Mouse (Mus musculus) brown adipose tissue, adult 24 weeks (tissue): Measurements from ENCODE around the gene Atg101. TPM values are rescaled to one million over a fixed set of nuclear protein-coding genes. Genes with fewer than 3 reads are reported as not detected.

Experiments
- H3K27ac ChIP-seq: fragments of 200-500 bp; replicated peaks from 2 replicates; pipeline ENCODE4 v1.5.1; 2012; ENCODE audit warnings: low read depth, mild to moderate bottlenecking, low read length
- H3K4me1 ChIP-seq: fragments of 200-500 bp; 2 replicates; pipeline ENCODE4 v1.6.1; 2012; ENCODE audit warnings: low read length, mixed read lengths; ENCODE audit not compliant: control insufficient read depth, insufficient read depth, insufficient read length
- H3K4me3 ChIP-seq: fragments of 200-500 bp; 2 replicates; pipeline ENCODE4 v1.5.1; 2012; ENCODE audit warnings: low read depth, mild to moderate bottlenecking, low read length, moderate library complexity; ENCODE audit not compliant: insufficient read depth
- polyA plus RNA-seq: library from polyadenylated mRNA; stranded (reverse); fragments of >200 nt; gene quantifications from 2 replicates; pipeline ENCODE4 v1.2.4, GENCODE M21; 2012; ENCODE audit not compliant: missing spikeins, insufficient read depth, insufficient read length

Atg101 gene
- polyA plus RNA-seq, 1 experiment = 34.8 TPM

DNA sequence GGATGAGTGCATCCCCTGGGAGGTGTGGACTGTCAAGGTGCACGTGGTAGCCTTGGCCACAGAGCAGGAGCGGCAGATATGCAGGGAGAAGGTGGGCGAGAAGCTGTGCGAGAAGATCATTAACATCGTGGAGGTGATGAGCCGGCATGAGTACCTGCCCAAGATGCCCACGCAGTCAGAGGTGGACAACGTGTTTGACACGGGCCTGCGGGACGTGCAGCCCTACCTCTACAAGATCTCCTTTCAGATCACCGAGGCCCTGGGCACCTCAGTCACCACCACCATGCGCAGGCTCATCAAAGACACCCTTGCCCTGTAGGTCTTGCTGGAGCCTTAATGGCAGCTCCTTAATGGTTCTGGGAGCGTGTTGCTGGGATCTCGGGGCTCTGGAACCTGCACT, 6.3 kb downstream of the Atg101 start:
- no peak overlapping the region for H3K4me3 ChIP-seq
- peaks cover 18% of the 10 kb centered on the region for H3K4me1 ChIP-seq
- H3K27ac ChIP-seq = no peak overlapping the region

DNA sequence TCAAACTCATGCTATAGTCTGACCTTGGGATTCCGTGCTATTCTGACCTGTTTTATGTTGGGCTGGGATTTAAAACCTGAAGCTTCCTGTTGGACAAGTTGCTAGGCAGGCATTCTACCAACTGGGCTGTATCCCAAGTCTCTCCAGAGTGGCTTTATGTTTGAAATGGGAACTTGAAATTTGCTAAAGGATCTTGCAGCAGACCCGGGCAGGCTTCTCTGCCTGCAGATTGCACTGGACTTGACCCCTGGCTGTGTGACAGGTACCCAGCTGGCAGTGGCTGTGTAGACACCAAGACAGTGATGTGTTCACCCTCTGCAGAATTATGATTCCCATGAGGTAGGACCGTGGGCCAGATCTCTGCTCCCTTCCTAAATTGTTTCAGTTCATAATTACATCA, 7.9 kb downstream of the Atg101 start:
- peaks cover 9% of the 10 kb centered on the region for H3K4me1 ChIP-seq
- H3K4me3 ChIP-seq = no peak overlapping the region
- H3K27ac ChIP-seq = peak overlapping the region; percentile 72

DNA sequence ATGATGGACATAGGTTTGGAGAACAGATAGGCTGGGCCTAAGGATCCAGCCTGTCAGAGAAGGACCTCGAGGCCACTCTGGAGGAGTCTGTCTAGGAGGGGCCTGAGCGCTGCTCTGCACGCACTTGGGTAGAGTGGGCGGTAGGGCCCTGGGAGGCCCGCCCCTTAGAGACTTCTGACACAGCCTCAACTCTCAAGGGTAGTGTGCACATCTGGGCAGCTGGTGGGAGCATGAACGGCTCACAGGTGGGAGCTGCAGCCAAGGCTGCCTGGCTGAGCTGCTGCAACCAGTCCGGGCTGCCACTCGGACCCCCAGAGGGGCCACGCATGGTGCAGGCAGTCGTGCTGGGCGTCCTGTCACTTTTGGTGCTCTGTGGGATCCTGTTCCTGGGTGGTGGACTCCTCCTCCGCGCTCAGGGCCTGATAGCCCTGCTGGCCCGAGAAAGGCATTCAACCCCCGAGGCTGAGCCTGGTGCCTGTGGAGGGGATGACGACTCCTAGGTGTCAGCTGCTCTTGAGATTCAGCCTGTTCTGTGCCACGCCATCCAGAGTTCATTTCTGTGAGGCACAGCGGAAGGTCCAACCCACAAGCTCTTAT, 9.1 kb downstream of the Atg101 start, which contains the start of gene 6030408B16Rik:
Gene 6030408B16Rik (plus strand): TSS at position 188 of the 597 bp plus-strand sequence.
- H3K27ac ChIP-seq = peak within 1 kb of the TSS; percentile 62
- no peak within 1 kb of the TSS for H3K4me3 ChIP-seq
- H3K4me1 ChIP-seq = peaks cover 5% of the 10 kb centered on the region; the same call in 1 of the 2 replicates

DNA sequence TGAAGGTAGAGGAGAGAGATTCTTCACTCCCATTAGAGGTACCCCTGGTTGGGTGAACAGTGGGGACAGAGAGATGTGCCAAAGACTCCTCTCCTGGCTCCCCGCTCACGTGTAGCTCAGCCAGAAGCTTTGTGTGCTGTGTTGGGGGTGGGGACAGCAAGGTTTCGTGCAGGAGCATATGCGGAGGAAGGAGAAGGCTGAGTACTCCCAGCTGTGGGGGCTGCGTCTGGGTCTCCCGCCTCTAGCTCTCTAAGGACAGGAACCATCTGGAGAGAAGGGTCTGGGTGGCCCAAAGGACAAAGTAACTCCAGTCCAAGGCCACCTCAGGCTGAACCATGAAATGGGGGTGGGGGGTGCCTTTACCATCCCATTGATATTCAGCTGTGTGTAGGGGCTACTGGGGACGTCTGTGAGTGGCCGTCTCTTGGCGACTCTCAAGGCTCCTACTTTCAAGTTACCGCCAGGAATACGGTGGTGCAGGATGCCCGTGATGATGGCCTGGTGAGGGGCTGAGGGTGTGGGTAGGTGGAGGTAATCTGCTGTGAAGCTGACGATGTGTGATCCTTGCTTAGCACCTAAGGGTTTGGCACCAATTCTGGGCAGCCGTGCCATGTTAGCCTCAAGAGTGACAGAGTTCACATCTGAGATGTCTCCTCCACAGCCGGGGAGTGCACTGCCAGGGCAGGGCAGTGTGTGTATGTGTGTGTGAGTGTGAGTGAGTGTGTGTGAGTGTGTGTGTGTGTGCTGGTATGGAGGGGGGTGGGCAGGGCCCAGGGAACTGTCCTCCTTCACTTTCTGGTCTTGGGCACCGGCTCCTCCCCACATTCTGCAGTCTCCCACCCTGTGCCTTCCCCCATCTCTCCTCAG, 10.2 kb downstream of the Atg101 start:
- Histone ChIP-seq H3K27ac (no peak overlapping the region), H3K4me1 (peaks cover 5% of the 10 kb centered on the region; the same call in 1 of the 2 replicates), H3K4me3 (no peak overlapping the region)

DNA sequence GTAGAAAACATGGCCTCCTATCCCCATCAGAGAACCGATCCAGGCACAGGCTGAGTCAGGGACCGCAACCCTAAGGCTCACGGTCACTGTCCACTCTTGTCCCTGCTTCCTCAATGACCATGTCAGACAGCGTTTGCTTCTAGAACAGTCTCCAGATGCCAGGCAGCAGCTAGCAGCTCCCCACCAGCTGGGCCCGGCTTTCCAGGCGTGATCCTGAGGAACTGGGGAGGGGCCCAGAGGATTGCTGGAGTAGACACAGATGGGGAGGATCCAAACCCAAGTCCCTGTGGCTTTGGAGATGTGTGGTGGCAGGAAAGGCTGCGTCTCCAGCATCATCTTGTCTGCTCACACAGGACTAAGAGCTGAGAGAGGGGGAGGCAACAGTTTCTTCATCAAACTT, 11.0 kb downstream of the Atg101 start:
- no peak overlapping the region for H3K4me3 ChIP-seq

DNA sequence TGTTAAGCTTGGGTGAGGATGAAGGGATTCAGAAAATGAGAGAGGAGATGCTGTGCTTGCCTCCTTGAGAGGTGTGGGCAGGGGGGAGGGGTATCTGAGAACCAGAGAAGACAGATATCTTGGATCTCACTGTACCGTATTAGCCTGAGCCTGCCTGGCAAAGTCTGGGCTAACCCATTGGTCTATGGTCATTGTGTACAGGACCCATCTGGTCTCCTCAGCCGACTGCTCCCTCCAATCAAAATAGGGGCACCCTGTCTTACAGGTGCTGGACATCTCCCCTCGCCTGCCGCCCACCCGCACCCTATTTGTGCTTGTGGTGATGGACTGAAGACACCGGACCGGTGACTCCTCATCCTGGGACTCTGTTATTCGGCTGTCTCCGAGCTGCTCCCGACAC, 11.5 kb downstream of the Atg101 start:
- H3K27ac ChIP-seq = no peak overlapping the region
- peaks cover 5% of the 10 kb centered on the region; the same call in 1 of the 2 replicates for H3K4me1 ChIP-seq
- no peak overlapping the region for H3K4me3 ChIP-seq

More for the DNA sequence above, 11.0 kb downstream of the Atg101 start:
- Histone ChIP-seq H3K27ac (no peak overlapping the region), H3K4me1 (peaks cover 5% of the 10 kb centered on the region; the same call in 1 of the 2 replicates)

DNA sequence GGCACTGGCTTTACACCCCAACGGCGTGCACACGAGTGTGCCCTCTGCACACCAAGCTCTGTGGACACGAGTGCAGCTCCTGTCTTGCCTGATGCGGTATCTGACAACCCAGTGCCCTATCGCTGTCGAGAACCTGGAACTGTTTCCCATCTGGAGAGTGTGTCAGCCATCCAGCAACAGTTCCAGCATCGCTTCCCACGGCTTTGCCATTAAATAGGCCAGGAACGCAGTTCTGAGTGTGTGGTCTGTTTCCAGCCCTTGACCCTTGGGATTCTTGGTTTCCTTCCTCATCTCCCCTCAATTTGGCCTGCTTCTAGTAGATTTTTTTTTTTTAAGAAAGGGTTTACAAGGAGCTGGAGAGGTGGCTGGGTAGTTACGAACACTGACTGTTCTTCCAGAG, 12.0 kb downstream of the Atg101 start:
- no peak overlapping the region for H3K27ac ChIP-seq
- H3K4me1 ChIP-seq = peaks cover 5% of the 10 kb centered on the region; the same call in 1 of the 2 replicates
- no peak overlapping the region for H3K4me3 ChIP-seq

DNA sequence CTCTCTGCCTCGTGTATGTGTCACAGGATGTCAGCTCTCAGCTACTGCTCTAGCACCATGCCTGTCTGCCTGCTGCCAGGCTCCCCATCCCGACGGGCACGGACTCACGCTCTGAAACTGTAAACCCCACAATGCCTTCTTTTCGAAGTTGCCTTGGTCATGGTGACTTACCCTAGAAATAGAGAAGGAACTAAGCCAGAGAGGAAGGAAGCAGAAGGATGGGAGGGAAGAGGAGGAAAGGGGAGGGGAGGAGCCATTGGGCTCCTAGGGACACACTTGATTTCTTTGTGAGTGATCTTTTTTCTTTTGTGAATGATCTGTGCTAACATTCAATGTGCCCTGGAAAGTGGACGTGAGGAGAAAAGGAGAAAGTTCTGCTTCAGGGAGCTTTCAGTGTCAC, 13.9 kb downstream of the Atg101 start:
- Histone ChIP-seq H3K4me3 (no peak overlapping the region), H3K27ac (0 out of 2 replicates have a peak overlapping the region, but pooled peaks have one; percentile 27), H3K4me1 (no peaks in the 10 kb centered on the region)

DNA sequence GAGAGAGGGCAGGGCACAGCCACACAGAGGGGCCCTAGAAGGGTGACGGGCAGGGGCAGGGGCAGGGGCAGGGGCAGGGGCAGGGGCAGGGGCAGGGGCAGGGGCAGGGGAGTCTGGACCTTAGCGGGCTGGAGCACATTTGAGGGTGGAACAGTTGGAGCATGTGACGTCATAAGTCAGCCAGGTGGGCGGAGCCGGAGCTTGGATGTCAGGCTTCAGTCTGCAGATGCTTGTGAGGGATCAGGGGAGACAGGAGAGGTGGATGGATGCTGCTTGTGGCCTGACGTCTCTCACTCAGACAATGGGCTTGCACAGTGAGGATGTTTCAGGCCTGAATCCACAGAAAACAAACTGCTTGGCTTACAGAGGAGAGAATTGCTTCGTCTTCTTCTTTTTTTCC, 14.5 kb downstream of the Atg101 start:
- no peak overlapping the region for H3K27ac ChIP-seq
- no peaks in the 10 kb centered on the region for H3K4me1 ChIP-seq

DNA sequence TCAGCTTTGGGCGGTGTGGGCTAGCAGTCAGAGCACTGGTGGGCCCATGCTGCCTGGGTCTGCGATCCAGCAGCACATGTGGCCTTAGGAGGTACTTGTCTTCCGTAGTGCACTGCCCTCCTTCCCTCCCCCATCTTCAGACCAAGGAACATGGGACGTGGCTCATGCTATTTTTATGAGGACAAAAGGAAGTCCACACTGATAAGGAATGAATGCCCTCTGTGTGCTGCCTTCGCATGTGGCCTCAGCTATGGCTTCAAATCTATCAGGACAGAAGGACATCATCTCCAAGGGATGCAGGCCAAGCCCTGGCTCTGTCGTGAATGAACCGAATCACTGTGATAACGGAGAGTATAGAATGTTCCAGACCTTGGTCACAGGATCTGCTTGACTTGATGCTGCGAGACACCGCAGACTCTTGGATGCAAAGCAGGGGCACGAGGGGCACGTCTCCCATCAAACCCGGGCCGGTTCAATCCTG, 15.4 kb downstream of the Atg101 start:
- Histone ChIP-seq H3K27ac (no peak overlapping the region), H3K4me3 (no peak overlapping the region)

More for the DNA sequence above, 14.5 kb downstream of the Atg101 start:
- no peak overlapping the region for H3K4me3 ChIP-seq

DNA sequence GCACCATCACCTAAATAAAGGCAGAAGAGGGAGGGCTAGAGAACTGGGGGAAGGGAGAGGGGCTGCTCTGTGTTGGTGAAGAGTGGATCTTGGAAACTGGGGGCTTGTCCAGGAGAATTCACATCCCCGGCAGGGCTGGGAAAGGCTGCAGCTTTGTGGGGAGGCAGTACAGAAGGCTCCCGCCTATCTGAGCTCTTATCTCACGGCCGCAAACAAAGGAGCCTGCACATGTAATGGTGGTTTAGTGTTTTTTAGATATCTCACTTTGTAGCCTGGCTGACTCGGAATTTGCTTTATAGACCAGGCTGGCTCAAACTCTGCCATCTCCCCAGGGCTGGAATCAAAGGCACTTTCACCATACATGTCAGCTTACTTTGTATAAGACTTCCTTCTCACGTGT, 16.1 kb downstream of the Atg101 start:
- H3K4me1 ChIP-seq = no peaks in the 10 kb centered on the region
- no peak overlapping the region for H3K27ac ChIP-seq
- no peak overlapping the region for H3K4me3 ChIP-seq

More for the DNA sequence above, 15.4 kb downstream of the Atg101 start:
- no peaks in the 10 kb centered on the region for H3K4me1 ChIP-seq

DNA sequence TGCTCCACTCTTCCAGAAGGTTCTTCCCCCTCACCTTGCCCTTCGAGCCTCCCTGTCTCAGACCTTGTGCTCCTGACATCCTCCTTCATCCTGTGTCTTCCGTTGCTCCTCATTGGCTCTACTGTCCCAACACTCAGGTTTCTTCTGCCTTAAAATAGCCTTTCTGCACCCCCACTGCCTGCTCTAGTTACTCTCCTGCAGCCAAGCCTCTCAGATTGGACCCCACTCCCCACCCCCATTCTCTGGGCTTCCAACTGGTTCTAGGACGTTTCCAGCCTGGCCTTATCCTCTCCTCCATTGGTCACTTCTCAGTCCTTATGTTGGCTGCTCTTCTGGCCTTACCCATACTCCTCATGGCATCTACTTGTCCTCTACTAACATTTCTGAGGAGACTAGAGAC, 18.1 kb downstream of the Atg101 start:
- H3K4me1 ChIP-seq = no peaks in the 10 kb centered on the region
- H3K4me3 ChIP-seq = no peak overlapping the region
- no peak overlapping the region for H3K27ac ChIP-seq

DNA sequence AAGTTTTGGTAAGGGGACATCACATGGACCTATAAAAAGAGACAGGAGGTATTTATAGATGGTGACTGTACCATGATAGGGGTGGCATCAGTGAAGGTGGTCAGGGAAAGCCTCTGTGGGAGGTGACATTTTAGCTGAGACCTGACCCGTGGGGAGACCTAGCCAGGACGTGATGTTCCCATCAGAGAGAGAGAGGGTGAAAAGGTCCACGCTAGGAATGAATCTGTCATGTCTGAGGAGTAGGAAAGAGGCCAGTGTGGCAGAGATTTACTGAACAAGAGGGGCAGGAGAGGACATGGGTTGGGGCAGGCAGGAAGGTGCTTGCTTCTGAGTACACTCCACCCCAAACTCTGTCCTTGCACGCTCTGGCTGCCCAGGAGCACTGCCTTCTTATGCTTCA, 19.8 kb downstream of the Atg101 start:
- Histone ChIP-seq H3K27ac (no peak overlapping the region), H3K4me3 (no peak overlapping the region), H3K4me1 (no peaks in the 10 kb centered on the region)

DNA sequence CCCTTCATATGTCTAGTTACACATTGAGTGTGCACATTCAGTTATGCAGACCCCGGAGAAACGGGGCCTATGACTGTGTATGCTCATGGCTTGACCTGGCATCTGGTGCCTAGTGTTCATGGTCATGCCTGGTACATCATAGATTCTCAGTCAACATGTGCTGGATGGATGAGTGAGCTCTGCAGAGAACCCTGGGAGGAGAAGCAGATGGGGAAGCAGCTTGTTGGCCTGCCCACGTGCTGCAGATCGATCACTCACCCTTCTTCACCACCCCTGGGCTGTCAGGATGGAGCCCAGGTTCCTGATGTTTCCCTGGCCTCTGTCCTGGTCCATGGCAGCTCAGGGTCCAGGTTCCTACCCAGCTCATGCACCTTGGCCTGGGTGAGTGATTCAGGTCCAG, 22.4 kb downstream of the Atg101 start:
- Histone ChIP-seq H3K4me1 (peaks cover 9% of the 10 kb centered on the region), H3K27ac (no peak overlapping the region), H3K4me3 (no peak overlapping the region)

DNA sequence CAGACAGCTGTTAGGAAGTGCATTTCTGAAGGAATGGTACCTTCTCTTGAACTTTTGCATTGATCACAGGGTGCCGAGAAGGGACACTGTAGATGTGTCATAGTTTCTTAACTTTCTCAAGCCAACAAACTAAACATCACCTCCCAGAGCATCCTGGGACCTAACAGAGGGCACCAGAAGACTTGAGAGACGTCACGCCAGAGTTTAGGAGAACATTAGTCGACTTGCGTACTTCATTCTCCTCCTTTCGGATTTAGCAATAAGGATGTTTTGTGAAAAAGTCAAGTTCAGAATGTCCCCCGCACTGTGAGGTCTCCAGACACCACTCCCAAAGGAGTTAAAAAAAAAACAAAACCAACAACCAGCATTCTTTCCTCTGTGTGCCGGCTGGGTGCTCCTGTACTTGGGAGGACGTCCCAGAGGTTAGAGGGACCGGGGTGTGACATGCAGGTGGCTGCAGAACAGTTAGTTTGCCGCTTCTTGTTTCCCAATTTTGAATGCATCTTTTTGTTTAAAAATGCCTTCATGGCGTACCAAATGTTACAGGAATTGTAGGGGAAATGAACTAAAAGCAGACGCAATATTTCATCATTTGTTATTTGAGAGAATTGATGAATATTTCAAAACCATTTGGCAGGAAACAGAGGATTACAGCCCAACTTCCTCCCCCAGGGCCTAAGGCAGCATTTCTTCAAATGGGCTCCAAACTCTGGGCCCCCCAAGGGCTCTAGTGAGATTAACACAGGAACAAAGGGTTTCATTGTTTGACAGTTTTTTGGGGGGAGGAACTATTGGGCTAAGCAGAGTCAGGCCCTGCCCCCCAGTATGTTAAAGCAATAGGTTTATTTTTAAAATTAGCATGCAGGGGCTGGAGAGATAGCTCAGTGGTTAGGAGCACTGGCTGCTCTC, 24.6 kb downstream of the Atg101 start:
- H3K27ac ChIP-seq = peak overlapping the region; percentile 80
- peaks cover 9% of the 10 kb centered on the region for H3K4me1 ChIP-seq

More for the DNA sequence above, 24.6 kb downstream of the Atg101 start:
- H3K4me3 ChIP-seq = no peak overlapping the region
